Mouse (Mus musculus) CD4-positive helper T cell, adult 2 months (primary cell): Measurements from ENCODE around the gene Hnrnpdl.

Source experiments
- DNase-seq: peaks from one replicate; pipeline ENCODE4 v3.0.0-alpha.2; 2012; ENCODE audit warnings: low read depth, missing footprints, low spot score

Gene Hnrnpdl

GRCm38 (mm10) chr5:100047143-100047640 lies 7.7 kb upstream of the Hnrnpdl start:
- no peak for DNase-seq

GRCm38 (mm10) chr5:100046096-100046495 lies 6.6 kb upstream of the Hnrnpdl start:
- no peak for DNase-seq

GRCm38 (mm10) chr5:100044621-100045020 lies 5.2 kb upstream of the Hnrnpdl start:
- DNase-seq = no peak

- DNase-seq = no peak
Measured at GRCm38 (mm10) chr5:100044030-100044429, 4.6 kb upstream of the Hnrnpdl start.

GRCm38 (mm10) chr5:100043361-100043760 lies 3.9 kb upstream of the Hnrnpdl start:
- no peak for DNase-seq

- DNase-seq = no peak
Measured at GRCm38 (mm10) chr5:100042467-100042866, 3.0 kb upstream of the Hnrnpdl start.

- DNase-seq = no peak
Measured at GRCm38 (mm10) chr5:100041272-100041671, 1.8 kb upstream of the Hnrnpdl start.

- DNase-seq = no peak
Measured at GRCm38 (mm10) chr5:100040281-100040784, 869 bp upstream of the Hnrnpdl start.

- peak; percentile 98 for DNase-seq
Measured at GRCm38 (mm10) chr5:100038714-100039601, 506 bp downstream of the Hnrnpdl start.

GRCm38 (mm10) chr5:100037965-100038713 lies 1.3 kb downstream of the Hnrnpdl start:
- peak; percentile 92 for DNase-seq

- peak; percentile 55 for DNase-seq
Measured at GRCm38 (mm10) chr5:100036681-100037080, 2.8 kb downstream of the Hnrnpdl start.

- no peak for DNase-seq
Measured at GRCm38 (mm10) chr5:100035950-100036349, 3.5 kb downstream of the Hnrnpdl start.

- no peak for DNase-seq
Measured at GRCm38 (mm10) chr5:100032646-100033045, 6.8 kb downstream of the Hnrnpdl start.

GRCm38 (mm10) chr5:100032107-100032506 lies 7.4 kb downstream of the Hnrnpdl start:
- DNase-seq = no peak

GRCm38 (mm10) chr5:100030069-100030468 lies 9.4 kb downstream of the Hnrnpdl start:
- DNase-seq = no peak

GRCm38 (mm10) chr5:100024868-100025267 lies 14.6 kb downstream of the Hnrnpdl start:
- no peak for DNase-seq

- DNase-seq = no peak
Measured at GRCm38 (mm10) chr5:100024403-100024802, 15.1 kb downstream of the Hnrnpdl start.

GRCm38 (mm10) chr5:100020089-100020488 lies 19.4 kb downstream of the Hnrnpdl start:
- DNase-seq = no peak

- no peak for DNase-seq
Measured at GRCm38 (mm10) chr5:100012599-100012998, 26.9 kb downstream of the Hnrnpdl start.

- no peak for DNase-seq
Measured at GRCm38 (mm10) chr5:100008485-100008884, 31.0 kb downstream of the Hnrnpdl start.

- peak; percentile 31 for DNase-seq
Measured at GRCm38 (mm10) chr5:100007040-100007375, 32.5 kb downstream of the Hnrnpdl start.

GRCm38 (mm10) chr5:100006324-100007039 lies 33.0 kb downstream of the Hnrnpdl start:
- DNase-seq = no peak
